Mouse (Mus musculus) kidney, adult 18-20 months (tissue): ENCODE data around the gene Tbc1d16.
"Not testable (repeated sequence)": the region's sequence is repeated elsewhere in the genome, so short reads cannot be mapped to it uniquely, and the experiment has no call there.

Experiments
- DNase-seq: peaks from one replicate; pipeline ENCODE4 v3.0.0; 2021

Tbc1d16 gene

GRCm38 (mm10) chr11:119106289-119106688 is 122.0 kb downstream of the Tbc1d16 start:
- peak; percentile 33 for DNase-seq

- DNase-seq = no peak
These were observed 122.6 kb downstream of the Tbc1d16 start for GRCm38 (mm10) chr11:119105748-119106147.

GRCm38 (mm10) chr11:119105071-119105609 is 123.2 kb downstream of the Tbc1d16 start:
- DNase-seq = no peak

GRCm38 (mm10) chr11:119103991-119104390 is 124.3 kb downstream of the Tbc1d16 start:
- peak; percentile 15 for DNase-seq

GRCm38 (mm10) chr11:119100355-119100754 is 127.9 kb downstream of the Tbc1d16 start:
- DNase-seq = not testable (repeated sequence)

GRCm38 (mm10) chr11:119098202-119098601 is 130.1 kb downstream of the Tbc1d16 start:
- no peak for DNase-seq

GRCm38 (mm10) chr11:119095441-119095840 is 132.9 kb downstream of the Tbc1d16 start:
- DNase-seq = no peak

- no peak for DNase-seq
These were observed 135.0 kb downstream of the Tbc1d16 start for GRCm38 (mm10) chr11:119093322-119093721.
